Mouse (Mus musculus): Measurements from ENCODE around the gene Cldn34b2. TPM values are rescaled to one million over a fixed set of nuclear protein-coding genes. Genes with fewer than 3 reads are reported as not detected.
"Not testable (repeated sequence)": the region's sequence is repeated elsewhere in the genome, so short reads cannot be mapped to it uniquely, and the experiment has no call there.

Cldn34b2 gene
- polyA plus RNA-seq (2014; fragmentation: Nextera tagmentation; extraction: Ambion mirVana), result not detected in 2 replicates

GRCm38 (mm10) chrX:155128312-155128711 lies at the start of gene Cldn34b2:
Gene Cldn34b2, minus strand, starts transcription at chrX:155128412.
- H3K27ac ChIP-seq (ENCODE audit: low read depth, low read length); H3K4me1 ChIP-seq (ENCODE audit: control insufficient read depth, insufficient read depth, low read length); DNase-seq (ENCODE audit: low spot score, missing footprints); H3K9me3 ChIP-seq (ENCODE audit: control insufficient read depth, low read length); H3K4me2 ChIP-seq; ATAC-seq (ENCODE audit: low FRiP score); H3K4me3 ChIP-seq (ENCODE audit: low read depth, low read length); H3K9ac ChIP-seq (ENCODE audit: low read length); H3K36me3 ChIP-seq (ENCODE audit: control insufficient read depth, insufficient read depth, low read length); H3K27me3 ChIP-seq (ENCODE audit: control insufficient read depth, insufficient read depth, low read length): not testable (repeated sequence)
- 77% methylated on average over 3 of the region's 3 CpGs for WGBS

GRCm38 (mm10) chrX:155177640-155178039 lies 49.4 kb upstream of the Cldn34b2 start:
- WGBS, result 77% methylated on average over 2 of the region's 2 CpGs
- Histone ChIP-seq H3K9ac (ENCODE audit: low read length) (no peak overlapping the region), H3K36me3 (ENCODE audit: control insufficient read depth, insufficient read depth, low read length) (no peaks in the 10 kb centered on the region), H3K9me3 (ENCODE audit: control insufficient read depth, low read length) (no peaks in the 10 kb centered on the region), H3K27ac (ENCODE audit: low read depth, low read length) (no peak overlapping the region), H3K27me3 (ENCODE audit: control insufficient read depth, insufficient read depth, low read length) (no peaks in the 10 kb centered on the region), H3K4me2 (no peak overlapping the region), H3K4me3 (ENCODE audit: low read depth, low read length) (no peak overlapping the region), H3K4me1 (ENCODE audit: control insufficient read depth, insufficient read depth, low read length) (no peaks in the 10 kb centered on the region)
- DNase-seq (ENCODE audit: low spot score, missing footprints) (no peak), ATAC-seq (ENCODE audit: low FRiP score) (no peak)

GRCm38 (mm10) chrX:155177230-155177629 lies 49.0 kb upstream of the Cldn34b2 start:
- H3K27ac ChIP-seq (ENCODE audit: low read depth, low read length), result no peak overlapping the region
- H3K27me3 ChIP-seq (ENCODE audit: control insufficient read depth, insufficient read depth, low read length), result no peaks in the 10 kb centered on the region
- no peaks in the 10 kb centered on the region for H3K9me3 ChIP-seq (ENCODE audit: control insufficient read depth, low read length)
- H3K9ac ChIP-seq (ENCODE audit: low read length), result no peak overlapping the region
- H3K4me1 ChIP-seq (ENCODE audit: control insufficient read depth, insufficient read depth, low read length), result no peaks in the 10 kb centered on the region
- no peak overlapping the region for H3K4me3 ChIP-seq (ENCODE audit: low read depth, low read length)
- 85% methylated on average over 2 of the region's 2 CpGs for WGBS
- DNase-seq (ENCODE audit: low spot score, missing footprints) (no peak), ATAC-seq (ENCODE audit: low FRiP score) (no peak)
- no peak overlapping the region for H3K4me2 ChIP-seq
- H3K36me3 ChIP-seq (ENCODE audit: control insufficient read depth, insufficient read depth, low read length), result no peaks in the 10 kb centered on the region

- DNase-seq (ENCODE audit: low spot score, missing footprints) (no peak), ATAC-seq (ENCODE audit: low FRiP score) (no peak)
- Histone ChIP-seq H3K4me3 (ENCODE audit: low read depth, low read length) (no peak overlapping the region), H3K4me2 (no peak overlapping the region), H3K27me3 (ENCODE audit: control insufficient read depth, insufficient read depth, low read length) (no peaks in the 10 kb centered on the region), H3K27ac (ENCODE audit: low read depth, low read length) (no peak overlapping the region), H3K36me3 (ENCODE audit: control insufficient read depth, insufficient read depth, low read length) (no peaks in the 10 kb centered on the region), H3K9me3 (ENCODE audit: control insufficient read depth, low read length) (no peaks in the 10 kb centered on the region), H3K4me1 (ENCODE audit: control insufficient read depth, insufficient read depth, low read length) (no peaks in the 10 kb centered on the region), H3K9ac (ENCODE audit: low read length) (no peak overlapping the region)
- WGBS, result 87% methylated on average over 4 of the region's 4 CpGs
Observed at GRCm38 (mm10) chrX:155175568-155175967, 47.4 kb upstream of the Cldn34b2 start.

- Histone ChIP-seq H3K4me2 (no peak overlapping the region), H3K4me3 (ENCODE audit: low read depth, low read length) (no peak overlapping the region), H3K27ac (ENCODE audit: low read depth, low read length) (no peak overlapping the region), H3K27me3 (ENCODE audit: control insufficient read depth, insufficient read depth, low read length) (no peaks in the 10 kb centered on the region), H3K9ac (ENCODE audit: low read length) (no peak overlapping the region), H3K4me1 (ENCODE audit: control insufficient read depth, insufficient read depth, low read length) (no peaks in the 10 kb centered on the region), H3K9me3 (ENCODE audit: control insufficient read depth, low read length) (no peaks in the 10 kb centered on the region), H3K36me3 (ENCODE audit: control insufficient read depth, insufficient read depth, low read length) (no peaks in the 10 kb centered on the region)
- ATAC-seq (ENCODE audit: low FRiP score) (no peak), DNase-seq (ENCODE audit: low spot score, missing footprints) (no peak)
Observed at GRCm38 (mm10) chrX:155172310-155172709, 44.1 kb upstream of the Cldn34b2 start.

- no peak overlapping the region for H3K4me2 ChIP-seq
- DNase-seq (ENCODE audit: low spot score, missing footprints) (no peak), ATAC-seq (ENCODE audit: low FRiP score) (no peak)
- no peak overlapping the region for H3K4me3 ChIP-seq (ENCODE audit: low read depth, low read length)
- H3K36me3 ChIP-seq (ENCODE audit: control insufficient read depth, insufficient read depth, low read length), result no peaks in the 10 kb centered on the region
- H3K9me3 ChIP-seq (ENCODE audit: control insufficient read depth, low read length), result no peaks in the 10 kb centered on the region
- WGBS, result 57% methylated on average over 1 of the region's 1 CpGs
- H3K9ac ChIP-seq (ENCODE audit: low read length), result no peak overlapping the region
- H3K27me3 ChIP-seq (ENCODE audit: control insufficient read depth, insufficient read depth, low read length), result no peaks in the 10 kb centered on the region
- H3K27ac ChIP-seq (ENCODE audit: low read depth, low read length), result no peak overlapping the region
- H3K4me1 ChIP-seq (ENCODE audit: control insufficient read depth, insufficient read depth, low read length), result no peaks in the 10 kb centered on the region
Observed at GRCm38 (mm10) chrX:155171754-155172153, 43.5 kb upstream of the Cldn34b2 start.

GRCm38 (mm10) chrX:155169886-155170285 lies 41.7 kb upstream of the Cldn34b2 start:
- H3K4me3 ChIP-seq (ENCODE audit: low read depth, low read length), result no peak overlapping the region
- no peak overlapping the region for H3K4me2 ChIP-seq
- no peaks in the 10 kb centered on the region for H3K27me3 ChIP-seq (ENCODE audit: control insufficient read depth, insufficient read depth, low read length)
- H3K9me3 ChIP-seq (ENCODE audit: control insufficient read depth, low read length), result no peaks in the 10 kb centered on the region
- WGBS, result 96% methylated on average over 8 of the region's 8 CpGs
- no peak overlapping the region for H3K9ac ChIP-seq (ENCODE audit: low read length)
- no peaks in the 10 kb centered on the region for H3K4me1 ChIP-seq (ENCODE audit: control insufficient read depth, insufficient read depth, low read length)
- H3K27ac ChIP-seq (ENCODE audit: low read depth, low read length), result no peak overlapping the region
- ATAC-seq (ENCODE audit: low FRiP score) (no peak), DNase-seq (ENCODE audit: low spot score, missing footprints) (no peak)
- H3K36me3 ChIP-seq (ENCODE audit: control insufficient read depth, insufficient read depth, low read length), result no peaks in the 10 kb centered on the region

GRCm38 (mm10) chrX:155167667-155168066 lies 39.5 kb upstream of the Cldn34b2 start:
- no peaks in the 10 kb centered on the region for H3K36me3 ChIP-seq (ENCODE audit: control insufficient read depth, insufficient read depth, low read length)
- H3K9ac ChIP-seq (ENCODE audit: low read length), result no peak overlapping the region
- H3K4me3 ChIP-seq (ENCODE audit: low read depth, low read length), result no peak overlapping the region
- 98% methylated on average over 3 of the region's 3 CpGs for WGBS
- H3K27me3 ChIP-seq (ENCODE audit: control insufficient read depth, insufficient read depth, low read length), result no peaks in the 10 kb centered on the region
- H3K27ac ChIP-seq (ENCODE audit: low read depth, low read length), result no peak overlapping the region
- ATAC-seq (ENCODE audit: low FRiP score) (no peak), DNase-seq (ENCODE audit: low spot score, missing footprints) (no peak)
- H3K4me2 ChIP-seq, result no peak overlapping the region
- H3K9me3 ChIP-seq (ENCODE audit: control insufficient read depth, low read length), result no peaks in the 10 kb centered on the region
- no peaks in the 10 kb centered on the region for H3K4me1 ChIP-seq (ENCODE audit: control insufficient read depth, insufficient read depth, low read length)

- no peak overlapping the region for H3K9ac ChIP-seq (ENCODE audit: low read length)
- no peak for DNase-seq (ENCODE audit: low spot score, missing footprints)
- WGBS, result 74% methylated on average over 2 of the region's 2 CpGs
- H3K27me3 ChIP-seq (ENCODE audit: control insufficient read depth, insufficient read depth, low read length), result no peaks in the 10 kb centered on the region
- H3K4me2 ChIP-seq, result no peak overlapping the region
- H3K27ac ChIP-seq (ENCODE audit: low read depth, low read length), result no peak overlapping the region
- no peaks in the 10 kb centered on the region for H3K4me1 ChIP-seq (ENCODE audit: control insufficient read depth, insufficient read depth, low read length)
- no peaks in the 10 kb centered on the region for H3K9me3 ChIP-seq (ENCODE audit: control insufficient read depth, low read length)
- no peak overlapping the region for H3K4me3 ChIP-seq (ENCODE audit: low read depth, low read length)
- H3K36me3 ChIP-seq (ENCODE audit: control insufficient read depth, insufficient read depth, low read length), result no peaks in the 10 kb centered on the region
- ATAC-seq (ENCODE audit: low FRiP score), result no peak
Observed at GRCm38 (mm10) chrX:155166313-155166712, 38.1 kb upstream of the Cldn34b2 start.

GRCm38 (mm10) chrX:155163553-155163952 lies 35.3 kb upstream of the Cldn34b2 start:
- H3K27me3 ChIP-seq (ENCODE audit: control insufficient read depth, insufficient read depth, low read length), result no peaks in the 10 kb centered on the region
- no peak for DNase-seq (ENCODE audit: low spot score, missing footprints)
- H3K4me3 ChIP-seq (ENCODE audit: low read depth, low read length), result no peak overlapping the region
- no peaks in the 10 kb centered on the region for H3K9me3 ChIP-seq (ENCODE audit: control insufficient read depth, low read length)
- ATAC-seq (ENCODE audit: low FRiP score), result no peak
- H3K36me3 ChIP-seq (ENCODE audit: control insufficient read depth, insufficient read depth, low read length), result no peaks in the 10 kb centered on the region
- H3K4me1 ChIP-seq (ENCODE audit: control insufficient read depth, insufficient read depth, low read length), result no peaks in the 10 kb centered on the region
- no peak overlapping the region for H3K9ac ChIP-seq (ENCODE audit: low read length)
- WGBS, result 57% methylated on average over 1 of the region's 1 CpGs
- H3K4me2 ChIP-seq, result no peak overlapping the region
- H3K27ac ChIP-seq (ENCODE audit: low read depth, low read length), result no peak overlapping the region
